Mouse (Mus musculus) testis, adult 2 months (tissue): ENCODE data around the gene Serpinb6b.

ENCODE experiments used
- CTCF ChIP-seq: fragments of 200-500 bp; IDR thresholded peaks from 2 replicates; pipeline ENCODE4 v1.5.1; 2012; ENCODE audit warnings: low read depth, mild to moderate bottlenecking, inconsistent platforms, low read length, moderate library complexity; ENCODE audit not compliant: control insufficient read depth, insufficient read depth, insufficient replicate concordance
- POLR2A ChIP-seq: fragments of 200-500 bp; IDR thresholded peaks from 2 replicates; pipeline ENCODE4 v1.6.1; 2012; ENCODE audit warnings: low read depth, mild to moderate bottlenecking, inconsistent platforms, low read length, moderate library complexity; ENCODE audit not compliant: control insufficient read depth

DNA sequence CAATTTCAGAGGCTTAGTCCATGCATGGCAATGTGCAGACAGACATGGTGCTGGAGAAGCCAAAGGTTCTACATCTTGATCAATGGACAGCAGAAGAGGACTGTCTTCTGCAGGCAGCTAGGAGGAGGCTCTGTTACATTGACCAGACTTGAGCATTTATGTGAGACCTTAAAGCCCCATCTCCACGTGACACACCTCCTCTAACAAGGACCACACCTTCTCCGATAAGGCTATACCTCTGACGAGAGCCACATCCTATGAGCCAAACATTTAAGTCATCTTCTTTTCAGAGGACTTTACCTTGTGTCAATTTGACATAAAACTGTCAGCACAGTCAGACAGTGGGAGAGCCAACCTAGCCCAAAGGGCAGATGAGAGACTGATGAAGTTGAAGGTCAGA, 5.8 kb downstream of the Serpinb6b start:
- TF ChIP-seq CTCF (no peak), POLR2A (no peak)
